In genomic region chr13:74317170-74317849, GRCm38 (mm10) we compare ENCODE assay signal across 8 mouse cellular contexts. TPM values are rescaled to one million over a fixed set of nuclear protein-coding genes. Genes with fewer than 3 reads are reported as not detected.
A peak's percentile ranks its signal among the peaks of the same experiment; 100 is the strongest.
DNase-seq lines count a peak whose midpoint lies in the region; ATAC-seq and TF ChIP-seq lines count a peak whose summit lies in the region.

Pdcd6 (minus strand) TSS chr13:74317580.

- peak within 1 kb of the TSS; percentile 82 for H3K4me3 ChIP-seq in cortical plate, adult 2 months (ENCODE audit: insufficient read depth, low read length)
- peak within 1 kb of the TSS; percentile 98 for H3K4me3 ChIP-seq in megakaryocyte, embryonic 14.5 days (replicated peaks)

- H3K9me3 ChIP-seq in megakaryocyte, embryonic 14.5 days: no peaks in the 10 kb centered on the region

- peaks cover 62% of the 10 kb centered on the region for H3K36me3 ChIP-seq in megakaryocyte, embryonic 14.5 days (replicated peaks; ENCODE audit: low read length)

- H3K27ac ChIP-seq in cortical plate, adult 2 months (ENCODE audit: insufficient read depth, low read length): 0 out of 2 replicates have a peak within 1 kb of the TSS, but pooled peaks have one; percentile 5

- no peaks in the 10 kb centered on the region for H3K27me3 ChIP-seq in megakaryocyte, embryonic 14.5 days (replicated peaks)

- DNase-seq in gastrocnemius, adult 8-10 months (ENCODE audit: low spot score in 2 of 2): peak; percentile 89 to 94
- peak; percentile 86 for DNase-seq in hindlimb bud, embryonic 11.5 days (ENCODE audit: extremely low spot score, low read depth, low spot score)
- DNase-seq in left cerebral cortex, adult 8-10 months (ENCODE audit: low spot score in 2 of 2): peak; percentile 75 to 92
- DNase-seq in right cerebral cortex, postnatal 10 days (ENCODE audit: low spot score in 2 of 2): peak; percentile 92 to 95
- peak; percentile 89 for DNase-seq in urinary bladder, postnatal 25 days (ENCODE audit: low spot score)

- TF ChIP-seq CTCF in cortical plate, adult 2 months (IDR thresholded peaks at IDR 0.05; ENCODE audit: extremely low read depth, insufficient read depth, low read length): no peak

- TF ChIP-seq POLR2A in cortical plate, adult 2 months (IDR thresholded peaks at IDR 0.05; ENCODE audit: extremely low read depth, insufficient read depth, low read length): peak; percentile 91

- no peaks in the 10 kb centered on the region for H3K4me1 ChIP-seq in cortical plate, adult 2 months (ENCODE audit: control insufficient read depth, insufficient read depth, low read length)
- H3K4me1 ChIP-seq in megakaryocyte, embryonic 14.5 days: peaks cover 35% of the 10 kb centered on the region

- ATAC-seq in activated CD4-positive, CD25-positive, alpha-beta regulatory T cell, adult 4 months: peak; percentile 99

RNA-seq across cellular contexts. Expression of gene Pdcd6, which starts in this region (rescaled TPM):
- 100 to 1,000 TPM; 188 to 204 TPM for polyA plus RNA-seq in activated CD4-positive, CD25-positive, alpha-beta regulatory T cell, adult 4 months (2017; shearing (Covaris generic))
- 139 and 150 TPM in 2 replicates for polyA plus RNA-seq in cortical plate, adult 2 months (2012; rRNA removed)
- total RNA-seq in gastrocnemius, adult 8-10 months (2022): 10 to 100 TPM; 13.2 to 17.5 (median 16.4) TPM
- 10 to 100 TPM; 80.1 to 87.1 (median 82.4) TPM for total RNA-seq in left cerebral cortex, adult 8-10 months (2022)
- 41.2 and 72.5 TPM in 2 replicates for polyA plus RNA-seq in megakaryocyte, embryonic 14.5 days (2012; ENCODE audit: insufficient read depth, low replicate concordance)

Comparison
In these comparisons a context has a peak if more than half of its experiments do, and no peak if none do; other contexts are left out.
1. Peak in every context shown above with its lines: DNase-seq, ATAC-seq, H3K4me3 ChIP-seq and H3K27ac ChIP-seq.
2. RNA of gene Pdcd6 (total RNA-seq): 80.1 to 87.1 TPM in left cerebral cortex, adult 8-10 months; 13.2 to 17.5 TPM in gastrocnemius, adult 8-10 months; every median in the first group is over 4 times any median in the second.